Mouse (Mus musculus): ENCODE measurements around the gene Duoxa2.

Gene Duoxa2

DNA sequence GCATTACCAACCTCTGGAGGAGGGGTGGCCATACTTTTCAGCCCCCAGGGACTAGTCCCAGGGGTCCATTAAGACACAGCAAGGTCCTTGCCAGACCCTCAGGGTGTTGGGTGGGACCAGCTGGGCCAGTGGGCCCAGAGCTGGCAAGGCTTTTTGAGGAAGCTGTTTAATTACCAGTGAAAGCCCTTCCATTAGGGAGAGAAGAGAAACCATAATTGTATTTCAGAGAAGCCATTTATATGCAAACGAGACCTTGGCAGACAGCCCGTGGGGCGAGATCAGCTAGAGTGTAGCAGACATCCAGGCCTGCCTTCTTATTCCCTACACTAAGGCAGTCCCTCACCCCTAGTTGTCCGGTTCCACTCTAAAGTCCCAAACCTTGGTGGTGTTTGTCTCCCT lies 53.2 kb downstream of the Duoxa2 start:
- DNase-seq (ENCODE audit: extremely low spot score, low spot score): no peak

Measured in neural tube, embryonic 10.5 days (tissue).